Mouse (Mus musculus) kidney, postnatal 4 days (tissue): ENCODE measurements at regions not wholly inside any gene's neighbourhood (a gene's known extent, or its start where the extent isn't known, plus 50 kb on each side); places are given as distances from the start of the nearest gene placed in this dataset.

Experiments
- DNase-seq, 2 experiments: peaks; one replicate each; pipeline ENCODE4 v3.0.0; 2021; ENCODE audit warnings: mixed read lengths in 2 of 2

- DNase-seq: no peak
These were observed 2474.9 kb upstream of the Gm7489 start for GRCm38 (mm10) chr15:51409791-51410308.

GRCm38 (mm10) chr15:51411966-51412365 is 2472.7 kb upstream of the Gm7489 start:
- DNase-seq: no peak

GRCm38 (mm10) chr15:51442606-51443005 is 2442.1 kb upstream of the Gm7489 start:
- no peak for DNase-seq

- DNase-seq: no peak
These were observed 2414.8 kb upstream of the Gm7489 start for GRCm38 (mm10) chr15:51469895-51470294.

GRCm38 (mm10) chr15:51471143-51471542 is 2413.6 kb upstream of the Gm7489 start:
- DNase-seq: no peak

GRCm38 (mm10) chr15:51472049-51472448 is 2412.7 kb upstream of the Gm7489 start:
- no peak for DNase-seq

GRCm38 (mm10) chr15:51481856-51482255 is 2402.8 kb upstream of the Gm7489 start:
- DNase-seq: no peak

- peak; percentile 2 to 16 for DNase-seq
These were observed 2400.5 kb upstream of the Gm7489 start for GRCm38 (mm10) chr15:51484207-51484606.

GRCm38 (mm10) chr15:51485554-51485953 is 2399.2 kb upstream of the Gm7489 start:
- DNase-seq: no peak

GRCm38 (mm10) chr15:51502058-51502741 is 2382.5 kb upstream of the Gm7489 start:
- no peak for DNase-seq

GRCm38 (mm10) chr15:51502742-51503270 is 2381.9 kb upstream of the Gm7489 start:
- no peak for DNase-seq

GRCm38 (mm10) chr15:51503341-51503740 is 2381.4 kb upstream of the Gm7489 start:
- DNase-seq: no peak

- no peak for DNase-seq
These were observed 2380.5 kb upstream of the Gm7489 start for GRCm38 (mm10) chr15:51504016-51504760.

- DNase-seq: no peak
These were observed 2379.9 kb upstream of the Gm7489 start for GRCm38 (mm10) chr15:51504789-51505188.

- DNase-seq: no peak
These were observed 2377.6 kb upstream of the Gm7489 start for GRCm38 (mm10) chr15:51507126-51507525.

- DNase-seq: no peak
These were observed 2373.4 kb upstream of the Gm7489 start for GRCm38 (mm10) chr15:51511319-51511718.

- DNase-seq: no peak
These were observed 2348.4 kb upstream of the Gm7489 start for GRCm38 (mm10) chr15:51536317-51536716.

- no peak for DNase-seq
These were observed 2333.4 kb upstream of the Gm7489 start for GRCm38 (mm10) chr15:51551216-51551775.

- DNase-seq: no peak
These were observed 2326.5 kb upstream of the Gm7489 start for GRCm38 (mm10) chr15:51558215-51558614.

GRCm38 (mm10) chr15:51565543-51565942 is 2319.2 kb upstream of the Gm7489 start:
- no peak for DNase-seq

GRCm38 (mm10) chr15:51570631-51571030 is 2314.1 kb upstream of the Gm7489 start:
- DNase-seq: no peak

- no peak for DNase-seq
These were observed 2310.1 kb upstream of the Gm7489 start for GRCm38 (mm10) chr15:51574538-51575105.

- no peak for DNase-seq
These were observed 2301.1 kb upstream of the Gm7489 start for GRCm38 (mm10) chr15:51583636-51584035.
